Mouse (Mus musculus) forebrain, embryonic 15.5 days (tissue): ENCODE results near the gene Rnf220. TPM values are rescaled to one million over a fixed set of nuclear protein-coding genes. Genes with fewer than 3 reads are reported as not detected.

Experiments used
- ATAC-seq: fragments of 200-750 bp; cut with Nextera tagmentation; replicated peaks from 2 replicates; pipeline ENCODE4 v1.8.0; 2017; ENCODE audit warnings: mild to moderate bottlenecking, moderate TSS enrichment, moderate library complexity
- H3K27ac ChIP-seq: fragments of 300-500 bp; sonication (generic); replicated peaks from 2 replicates; pipeline ENCODE4 v1.5.1; 2015; ENCODE audit warnings: mild to moderate bottlenecking, inconsistent platforms
- H3K27me3 ChIP-seq: fragments of 300-500 bp; sonication (generic); 2 replicates; pipeline ENCODE4 v1.6.1; 2015; ENCODE audit warnings: inconsistent platforms
- H3K36me3 ChIP-seq: fragments of 300-500 bp; sonication (generic); 2 replicates; pipeline ENCODE4 v1.6.1; 2015; ENCODE audit warnings: mild to moderate bottlenecking, inconsistent platforms
- H3K4me1 ChIP-seq: fragments of 300-500 bp; sonication (generic); 2 replicates; pipeline ENCODE4 v1.6.1; 2015; ENCODE audit warnings: inconsistent platforms
- H3K4me2 ChIP-seq: fragments of 300-500 bp; sonication (generic); replicated peaks from 2 replicates; pipeline ENCODE4 v1.6.1; 2015; ENCODE audit warnings: mild to moderate bottlenecking, inconsistent platforms
- H3K4me3 ChIP-seq: fragments of 300-500 bp; sonication (generic); 2 replicates; pipeline ENCODE4 v1.5.1; 2015; ENCODE audit warnings: mild to moderate bottlenecking, inconsistent platforms
- H3K9ac ChIP-seq: fragments of 300-500 bp; sonication (generic); replicated peaks from 2 replicates; pipeline ENCODE4 v1.6.1; 2015; ENCODE audit warnings: mild to moderate bottlenecking, inconsistent platforms
- H3K9me3 ChIP-seq: fragments of 300-500 bp; sonication (generic); 2 replicates; pipeline ENCODE4 v1.6.1; 2016; ENCODE audit warnings: inconsistent platforms
- WGBS: fragments of 180-500 bp; shearing (Covaris S2); methylation state at CpG from one replicate; pipeline ENCODE4 v1.1.7; 2015; ENCODE audit warnings: mixed read lengths; 5-methylcytosine and 5-hydroxymethylcytosine counted together
- polyA plus RNA-seq: library from polyadenylated mRNA; unstranded; fragments of >200 nt; fragmentation: Nextera tagmentation; extraction: Ambion mirVana; gene quantifications from 2 replicates; pipeline ENCODE4 v1.2.1, GENCODE M21; 2015

The Rnf220 gene
- polyA plus RNA-seq, 1 experiment from 2014 or later = 128 TPM

DNA sequence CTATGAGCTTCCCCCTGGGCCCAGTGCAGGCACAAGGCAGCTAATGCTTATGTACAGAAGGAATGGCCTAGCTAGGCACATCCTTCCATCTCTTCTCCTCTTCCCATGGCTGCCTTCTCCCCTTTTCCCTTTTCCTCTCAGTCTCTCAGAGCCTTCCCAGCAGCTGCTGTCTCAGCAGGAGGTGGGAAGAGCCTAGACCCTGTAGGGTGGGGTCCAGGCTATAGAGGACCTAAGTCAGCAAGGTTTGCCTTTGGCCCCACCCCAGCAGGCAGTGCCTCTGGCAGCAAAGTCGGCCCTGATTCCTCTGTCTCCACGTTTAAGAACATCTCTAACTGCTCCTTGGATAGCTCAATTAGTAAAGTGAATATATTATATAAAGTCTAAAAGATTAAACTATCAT lies 147.5 kb downstream of the Rnf220 start:
- no peak overlapping the region for H3K27ac ChIP-seq
- no peaks in the 10 kb centered on the region for H3K27me3 ChIP-seq
- H3K9me3 ChIP-seq = no peaks in the 10 kb centered on the region
- no peaks in the 10 kb centered on the region for H3K4me1 ChIP-seq
- no peak overlapping the region for H3K4me2 ChIP-seq
- no peak overlapping the region for H3K4me3 ChIP-seq
- H3K9ac ChIP-seq = no peak overlapping the region
- H3K36me3 ChIP-seq = no peaks in the 10 kb centered on the region
- WGBS = 25% methylated on average over 2 of the region's 2 CpGs
- no peak for ATAC-seq

DNA sequence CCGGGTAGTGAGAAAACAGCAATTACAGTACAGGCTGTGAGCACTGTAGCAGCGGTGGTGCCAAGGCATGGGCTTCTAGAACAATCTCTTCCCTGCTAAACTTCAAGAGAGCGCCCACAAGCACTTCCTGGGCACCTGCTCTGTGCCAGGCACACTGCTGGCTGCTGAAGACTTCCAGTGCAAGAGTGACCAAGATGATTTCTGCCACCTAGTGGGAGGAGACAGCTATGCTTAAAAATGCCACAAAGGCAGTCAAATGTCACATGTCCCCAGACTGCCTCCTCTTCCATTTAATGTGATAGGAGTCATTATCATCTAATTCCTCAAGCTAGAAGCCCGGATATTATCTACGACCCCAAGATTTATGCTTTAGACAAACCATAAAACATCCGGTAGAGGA lies 150.8 kb downstream of the Rnf220 start:
- 66% methylated on average over 6 of the region's 6 CpGs for WGBS
- H3K36me3 ChIP-seq = no peaks in the 10 kb centered on the region
- no peaks in the 10 kb centered on the region for H3K9me3 ChIP-seq
- no peak overlapping the region for H3K9ac ChIP-seq
- H3K27me3 ChIP-seq = no peaks in the 10 kb centered on the region
- no peak overlapping the region for H3K4me3 ChIP-seq
- H3K4me2 ChIP-seq = no peak overlapping the region
- no peak overlapping the region for H3K27ac ChIP-seq
- 0 out of 2 replicates have a peak, but pooled peaks cover 3% of the 10 kb centered on the region for H3K4me1 ChIP-seq
- ATAC-seq = no peak

DNA sequence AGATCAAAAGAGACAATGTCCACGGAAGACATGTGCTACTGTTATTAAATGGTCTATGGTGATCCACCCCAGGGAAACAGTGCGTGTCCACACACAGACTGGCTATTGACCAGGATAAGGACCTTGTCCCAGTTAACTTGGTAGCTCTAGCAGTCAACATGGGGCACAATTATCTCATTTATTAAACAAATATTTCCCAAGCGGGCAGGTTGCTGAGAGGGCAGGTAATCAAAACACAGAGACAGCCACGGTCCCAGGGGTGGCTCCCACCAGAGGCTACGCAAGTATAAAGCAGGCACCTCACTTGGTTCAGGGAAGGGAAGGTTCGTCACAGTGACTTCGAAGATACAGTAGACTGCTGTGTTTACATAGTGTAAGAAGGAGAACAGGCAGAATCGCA lies 153.5 kb downstream of the Rnf220 start:
- no peak for ATAC-seq
- Histone ChIP-seq H3K36me3 (no peaks in the 10 kb centered on the region), H3K9ac (no peak overlapping the region), H3K4me3 (no peak overlapping the region), H3K4me2 (no peak overlapping the region), H3K27me3 (no peaks in the 10 kb centered on the region), H3K27ac (no peak overlapping the region), H3K4me1 (0 out of 2 replicates have a peak, but pooled peaks cover 3% of the 10 kb centered on the region), H3K9me3 (no peaks in the 10 kb centered on the region)
- 84% methylated on average over 8 of the region's 8 CpGs for WGBS

DNA sequence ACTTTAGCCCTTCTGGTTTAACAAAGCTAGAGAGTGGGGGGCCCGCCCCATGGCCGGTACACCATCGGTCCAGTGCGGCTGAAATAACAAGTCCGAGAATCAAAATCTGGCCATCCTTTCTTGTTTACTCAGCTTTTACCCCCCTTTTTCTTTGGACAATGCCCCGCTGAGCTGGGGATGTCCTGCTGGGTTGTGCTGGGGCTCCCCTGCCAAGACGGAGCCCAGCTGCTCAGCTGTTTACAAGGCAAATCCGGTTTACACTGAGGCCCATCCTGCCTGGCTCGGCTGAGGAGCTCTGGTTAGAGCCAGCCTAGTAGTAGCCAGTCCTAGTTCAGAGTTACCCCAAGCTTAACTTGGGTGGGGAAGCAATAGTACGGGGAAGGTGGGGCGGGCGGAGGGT lies 154.1 kb downstream of the Rnf220 start:
- Histone ChIP-seq H3K36me3 (no peaks in the 10 kb centered on the region), H3K9me3 (no peaks in the 10 kb centered on the region), H3K9ac (no peak overlapping the region), H3K4me2 (no peak overlapping the region), H3K27ac (no peak overlapping the region), H3K4me3 (no peak overlapping the region), H3K27me3 (no peaks in the 10 kb centered on the region), H3K4me1 (0 out of 2 replicates have a peak, but pooled peaks cover 3% of the 10 kb centered on the region)
- ATAC-seq = no peak
- WGBS = 37% methylated on average over 12 of the region's 12 CpGs

DNA sequence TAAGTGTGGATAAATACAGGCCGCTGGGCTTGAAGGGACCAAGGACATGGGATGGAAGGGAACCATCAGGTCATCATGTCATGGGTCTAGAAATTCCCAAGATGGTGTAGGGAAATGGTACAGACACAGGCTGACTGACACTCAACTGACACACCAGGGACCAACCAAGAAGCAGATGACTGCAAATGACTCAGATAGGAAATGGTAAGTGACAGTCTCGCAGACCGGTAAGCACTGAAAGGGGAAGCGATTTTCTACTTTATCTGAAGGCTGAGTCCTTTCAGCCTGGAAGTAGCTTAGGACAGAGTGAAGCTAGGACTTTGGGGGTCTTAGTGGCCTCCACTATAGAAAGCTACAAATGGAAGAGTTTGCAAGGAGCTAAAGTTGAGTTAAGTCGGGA lies 155.6 kb downstream of the Rnf220 start:
- Histone ChIP-seq H3K9ac (no peak overlapping the region), H3K27ac (no peak overlapping the region), H3K27me3 (no peaks in the 10 kb centered on the region), H3K4me1 (0 out of 2 replicates have a peak, but pooled peaks cover 3% of the 10 kb centered on the region), H3K9me3 (no peaks in the 10 kb centered on the region), H3K36me3 (no peaks in the 10 kb centered on the region), H3K4me2 (no peak overlapping the region), H3K4me3 (no peak overlapping the region)
- 95% methylated on average over 5 of the region's 5 CpGs for WGBS
- ATAC-seq = no peak

DNA sequence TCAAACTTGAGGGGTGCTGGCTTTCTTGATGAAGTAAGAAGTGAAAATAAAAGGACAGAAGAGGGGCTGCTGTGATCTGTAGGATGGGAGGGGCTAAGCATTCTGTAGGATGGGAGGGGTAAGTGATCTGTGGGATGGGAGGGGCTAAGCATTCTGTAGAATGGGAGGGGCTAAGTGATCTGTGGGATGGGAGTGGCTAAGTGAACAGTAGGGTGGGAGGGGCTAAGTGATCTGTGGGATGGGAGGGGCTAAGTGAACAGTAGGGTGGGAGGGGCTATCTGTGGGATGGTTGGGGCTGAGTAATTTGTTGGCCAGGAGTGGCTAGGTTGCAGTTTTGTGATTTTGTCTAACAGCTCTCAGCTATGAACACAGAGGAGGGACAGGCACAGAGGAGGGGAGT lies 157.1 kb downstream of the Rnf220 start:
- Histone ChIP-seq H3K27ac (no peak overlapping the region), H3K9ac (no peak overlapping the region), H3K4me1 (0 out of 2 replicates have a peak, but pooled peaks cover 3% of the 10 kb centered on the region), H3K4me2 (no peak overlapping the region), H3K9me3 (no peaks in the 10 kb centered on the region), H3K36me3 (no peaks in the 10 kb centered on the region), H3K27me3 (no peaks in the 10 kb centered on the region), H3K4me3 (no peak overlapping the region)
- no peak for ATAC-seq

DNA sequence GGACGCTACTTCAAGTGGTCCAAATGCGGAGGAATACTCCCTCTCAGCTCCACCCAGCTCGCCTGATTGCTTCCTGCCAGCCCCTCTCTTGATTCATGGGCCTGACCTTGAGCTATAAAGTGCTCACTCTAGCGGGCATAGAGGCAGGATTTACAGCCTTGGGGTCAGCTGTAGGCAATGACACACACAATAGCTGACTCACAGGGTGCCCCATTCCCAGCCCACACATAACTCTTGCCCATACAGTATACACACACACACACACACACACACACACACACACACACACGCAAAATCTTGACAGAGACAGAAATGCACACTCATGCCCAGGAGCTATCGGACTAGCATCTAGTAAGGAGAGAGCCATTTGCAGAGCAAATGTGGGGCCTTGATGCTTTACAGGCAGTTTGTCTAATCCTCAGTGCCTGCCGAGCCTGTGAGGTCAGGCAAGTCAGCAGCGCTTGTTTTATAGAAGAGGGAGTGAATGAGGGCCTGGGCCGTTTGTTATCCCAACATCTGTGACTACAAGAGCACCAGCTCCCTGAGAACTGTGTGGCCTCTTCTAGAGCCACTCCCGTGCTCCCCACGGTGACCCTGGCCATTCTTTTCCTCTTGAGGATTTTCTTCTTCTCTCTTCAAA lies 165.9 kb downstream of the Rnf220 start:
- Histone ChIP-seq H3K27ac (no peak overlapping the region), H3K4me2 (no peak overlapping the region), H3K36me3 (no peaks in the 10 kb centered on the region), H3K27me3 (no peaks in the 10 kb centered on the region), H3K4me3 (no peak overlapping the region), H3K4me1 (no peaks in the 10 kb centered on the region), H3K9ac (no peak overlapping the region), H3K9me3 (no peaks in the 10 kb centered on the region)
- WGBS = 39% methylated on average over 11 of the region's 11 CpGs
- no peak for ATAC-seq

DNA sequence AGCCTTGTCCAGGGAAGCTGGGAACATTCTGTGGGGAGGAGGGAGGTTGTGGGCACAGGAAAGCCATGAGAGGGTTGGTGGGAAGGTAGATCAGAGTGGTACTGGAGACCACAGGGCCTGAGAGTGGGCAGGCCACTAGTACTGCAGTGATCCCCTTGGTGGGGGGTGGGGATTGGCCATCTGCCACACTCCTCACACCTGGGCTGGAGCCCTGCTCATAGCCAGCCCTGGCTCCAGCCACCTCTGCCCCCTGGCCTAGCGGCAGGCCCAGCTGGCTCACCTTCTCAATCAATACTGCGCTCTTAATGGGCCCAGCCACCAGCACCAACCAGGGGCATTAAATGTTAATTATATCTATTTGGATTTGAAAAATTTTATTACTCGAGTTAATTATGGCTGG lies 166.7 kb downstream of the Rnf220 start:
- Histone ChIP-seq H3K27ac (no peak overlapping the region), H3K4me3 (no peak overlapping the region), H3K4me2 (no peak overlapping the region), H3K27me3 (no peaks in the 10 kb centered on the region), H3K9me3 (no peaks in the 10 kb centered on the region), H3K9ac (no peak overlapping the region), H3K36me3 (no peaks in the 10 kb centered on the region), H3K4me1 (no peaks in the 10 kb centered on the region)
- ATAC-seq = no peak
- WGBS = 89% methylated on average over 3 of the region's 3 CpGs

DNA sequence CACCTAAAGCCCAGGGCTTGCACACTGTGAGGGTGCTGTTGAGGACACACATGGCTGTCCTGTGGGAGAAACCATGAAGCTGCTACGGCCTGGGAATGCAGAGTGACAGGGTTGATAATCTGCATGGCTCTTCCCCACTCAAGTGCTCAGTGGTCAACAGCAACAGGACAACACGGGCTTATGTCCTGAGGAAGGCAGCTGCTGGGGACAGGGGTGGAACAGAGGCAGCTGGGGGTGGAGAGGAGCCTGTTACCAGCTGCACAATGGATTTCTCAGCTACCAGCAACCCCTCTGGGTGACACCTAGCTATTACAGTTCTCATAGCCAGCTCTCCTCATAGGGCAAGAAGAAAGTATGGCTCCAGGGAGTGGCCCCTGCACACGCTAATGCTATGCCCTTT lies 169.9 kb downstream of the Rnf220 start:
- Histone ChIP-seq H3K9ac (no peak overlapping the region), H3K9me3 (no peaks in the 10 kb centered on the region), H3K4me3 (no peak overlapping the region), H3K4me2 (no peak overlapping the region), H3K27me3 (peaks cover 8% of the 10 kb centered on the region; the same call in 1 of the 2 replicates), H3K4me1 (no peaks in the 10 kb centered on the region), H3K27ac (no peak overlapping the region), H3K36me3 (no peaks in the 10 kb centered on the region)
- WGBS = 77% methylated on average over 3 of the region's 3 CpGs
- no peak for ATAC-seq

DNA sequence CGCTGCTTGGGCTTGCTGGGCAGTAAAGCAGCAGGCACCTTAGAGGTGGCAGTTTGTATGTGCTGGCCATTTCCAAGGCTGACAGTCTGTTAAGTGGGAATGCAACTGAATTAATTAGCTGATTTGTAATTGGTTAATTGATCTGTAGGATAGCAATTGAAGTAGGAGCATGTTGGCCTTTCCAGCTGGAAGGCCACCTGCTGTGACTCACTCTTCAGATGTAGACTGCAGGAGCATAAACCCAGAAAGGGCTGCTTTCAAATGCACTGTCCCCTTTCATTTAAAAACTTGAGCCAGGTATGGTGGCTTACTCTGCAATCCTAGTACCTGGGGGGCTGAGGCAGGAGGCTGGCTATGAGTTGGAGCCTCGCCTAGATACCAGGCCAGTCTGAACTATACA lies 171.8 kb downstream of the Rnf220 start:
- Histone ChIP-seq H3K4me2 (no peak overlapping the region), H3K9me3 (no peaks in the 10 kb centered on the region), H3K4me1 (no peaks in the 10 kb centered on the region), H3K27ac (no peak overlapping the region), H3K27me3 (peaks cover 14% of the 10 kb centered on the region; the same call in 1 of the 2 replicates), H3K36me3 (no peaks in the 10 kb centered on the region), H3K9ac (no peak overlapping the region), H3K4me3 (no peak overlapping the region)
- no peak for ATAC-seq
- WGBS = 59% methylated on average over 2 of the region's 2 CpGs

DNA sequence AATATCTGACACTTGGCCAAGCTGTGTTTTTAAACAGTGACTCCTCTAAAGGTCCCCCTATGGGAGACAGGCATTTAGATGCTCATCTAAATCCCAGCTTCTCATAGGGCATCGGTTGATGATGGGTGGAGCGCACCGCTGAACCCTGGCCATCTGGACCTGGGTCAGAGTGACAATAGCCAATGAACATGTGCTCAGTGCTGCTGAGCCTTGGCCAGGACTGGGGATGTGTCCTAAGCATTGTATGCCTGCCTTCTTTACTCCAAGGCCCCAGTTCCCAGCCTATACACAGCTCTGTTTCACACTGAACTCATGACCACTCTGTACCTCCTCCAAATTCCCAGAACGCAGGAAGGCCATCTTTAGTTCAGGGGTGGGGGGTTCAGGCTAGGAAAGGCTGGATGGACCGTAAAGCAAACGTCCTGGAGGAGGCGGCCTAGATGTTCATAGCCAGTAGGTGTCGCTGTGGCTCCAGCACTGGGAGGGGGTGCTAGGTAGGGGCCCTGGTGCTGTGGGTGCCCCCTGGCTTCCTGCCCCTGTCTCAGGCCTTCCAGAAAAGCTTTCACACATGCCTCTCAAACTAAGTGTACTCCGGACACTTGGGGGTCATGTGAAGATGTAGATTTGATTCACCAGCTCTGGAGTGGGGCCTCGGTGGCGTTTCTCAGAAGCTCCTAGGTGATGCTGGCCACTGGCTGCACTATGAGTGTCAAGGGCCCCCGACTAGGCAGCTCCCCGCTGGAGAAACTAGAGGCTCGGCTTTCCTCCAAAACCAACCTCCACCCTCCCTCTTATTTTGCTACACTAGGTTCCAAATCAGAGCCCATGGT lies 173.1 kb downstream of the Rnf220 start:
- no peak for ATAC-seq
- Histone ChIP-seq H3K4me2 (no peak overlapping the region), H3K27me3 (peaks cover 14% of the 10 kb centered on the region; the same call in 1 of the 2 replicates), H3K27ac (no peak overlapping the region), H3K9ac (no peak overlapping the region), H3K9me3 (no peaks in the 10 kb centered on the region), H3K36me3 (no peaks in the 10 kb centered on the region), H3K4me3 (no peak overlapping the region), H3K4me1 (no peaks in the 10 kb centered on the region)
- 21% methylated on average over 14 of the region's 14 CpGs for WGBS

DNA sequence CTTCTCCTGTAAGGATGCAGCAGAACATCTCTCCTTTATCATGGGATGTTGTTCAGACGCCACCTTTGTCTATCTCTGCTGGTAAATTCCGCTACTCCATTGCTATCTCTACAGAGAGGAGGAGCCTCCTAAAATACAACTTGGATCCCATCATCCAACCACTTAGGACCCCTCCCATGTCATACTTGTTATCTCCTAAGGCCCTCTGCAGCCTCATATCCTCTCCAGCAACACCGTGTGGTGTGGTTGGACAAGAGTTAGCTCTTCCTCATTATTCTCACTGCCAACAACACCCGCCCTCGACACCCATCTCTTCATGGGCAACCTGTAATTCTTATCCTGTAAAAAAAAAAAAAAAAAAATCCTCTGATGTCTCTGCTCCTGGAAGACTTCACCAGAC lies 175.8 kb downstream of the Rnf220 start:
- Histone ChIP-seq H3K4me3 (no peak overlapping the region), H3K4me2 (no peak overlapping the region), H3K36me3 (no peaks in the 10 kb centered on the region), H3K9ac (no peak overlapping the region), H3K27ac (no peak overlapping the region), H3K4me1 (peaks cover 15% of the 10 kb centered on the region), H3K27me3 (peaks cover 19% of the 10 kb centered on the region; the same call in 1 of the 2 replicates), H3K9me3 (no peaks in the 10 kb centered on the region)
- WGBS = 88% methylated on average over 5 of the region's 5 CpGs
- ATAC-seq = no peak
